Mouse (Mus musculus) NIH3T3 (cell line): ENCODE results near the gene Hist1h3i.
"Not testable (repeated sequence)": the region's sequence is repeated elsewhere in the genome, so short reads cannot be mapped to it uniquely, and the experiment has no call there.

ENCODE experiments used
- DNase-seq: peaks from one replicate; pipeline ENCODE4 v3.0.0-alpha.2; 2012; ENCODE audit warnings: low read depth

Hist1h3i gene

DNA sequence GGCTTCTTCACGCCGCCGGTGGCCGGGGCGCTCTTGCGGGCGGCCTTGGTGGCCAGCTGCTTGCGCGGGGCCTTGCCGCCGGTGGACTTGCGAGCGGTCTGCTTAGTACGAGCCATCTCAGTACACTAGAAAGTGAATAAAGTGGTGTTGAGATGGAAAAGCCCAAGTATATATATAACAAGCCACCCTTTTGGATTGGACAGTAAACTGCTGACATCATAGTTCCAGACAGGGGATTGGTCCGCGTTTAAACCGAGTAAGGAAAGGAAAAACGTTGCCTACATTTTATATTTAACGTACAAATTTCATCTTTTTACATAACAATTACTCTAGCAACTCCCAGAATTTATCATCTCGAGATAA, at the start of gene Hist1h3i:
Gene Hist1h3i, minus strand, starts transcription at position 116 of the 363 bp plus-strand sequence.
- peak; percentile 84 for DNase-seq

DNA sequence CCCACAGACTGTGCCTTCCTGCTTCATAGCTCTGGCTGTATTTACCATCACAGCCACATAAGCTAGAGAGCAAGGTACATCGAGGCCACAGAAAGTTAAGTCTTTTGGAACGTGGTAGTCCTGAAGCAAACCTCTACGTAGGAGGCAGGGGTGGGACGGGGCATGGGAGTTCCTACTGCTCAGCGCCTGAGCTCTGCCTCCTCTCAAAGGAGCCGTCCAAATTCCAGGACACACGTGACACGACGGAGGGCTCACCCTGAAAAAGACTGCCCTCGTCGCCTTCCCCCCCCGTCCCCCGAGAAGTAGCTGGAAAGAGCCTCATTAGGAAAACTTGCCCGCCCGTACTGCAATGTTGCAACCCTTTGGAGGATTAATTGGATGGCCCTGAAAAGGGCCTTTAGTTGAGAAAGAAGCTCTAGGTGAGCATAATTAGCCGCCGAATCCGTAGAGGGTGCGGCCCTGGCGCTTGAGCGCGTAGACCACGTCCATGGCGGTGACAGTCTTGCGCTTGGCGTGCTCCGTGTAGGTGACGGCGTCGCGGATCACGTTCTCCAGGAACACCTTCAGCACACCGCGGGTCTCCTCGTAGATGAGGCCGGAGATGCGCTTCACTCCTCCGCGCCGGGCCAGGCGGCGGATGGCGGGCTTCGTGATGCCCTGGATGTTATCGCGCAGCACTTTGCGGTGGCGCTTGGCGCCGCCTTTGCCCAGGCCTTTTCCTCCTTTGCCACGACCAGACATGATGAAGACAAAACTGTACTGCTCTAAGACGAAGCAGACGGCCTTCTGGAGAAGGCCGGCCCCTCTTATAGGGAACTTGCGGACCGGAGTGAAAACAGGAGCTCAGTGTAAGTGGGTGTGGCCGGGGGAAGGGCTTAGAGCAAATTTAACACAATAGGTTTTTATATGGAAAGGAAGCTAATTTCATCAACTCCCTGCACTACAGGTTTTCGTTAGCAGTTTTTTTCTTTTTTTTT, 48.5 kb upstream of the Hist1h3i start, which contains the start of gene Hist1h4n:
Gene Hist1h4n, minus strand, starts transcription at position 779 of the 977 bp plus-strand sequence.
- DNase-seq: not testable (repeated sequence)

DNA sequence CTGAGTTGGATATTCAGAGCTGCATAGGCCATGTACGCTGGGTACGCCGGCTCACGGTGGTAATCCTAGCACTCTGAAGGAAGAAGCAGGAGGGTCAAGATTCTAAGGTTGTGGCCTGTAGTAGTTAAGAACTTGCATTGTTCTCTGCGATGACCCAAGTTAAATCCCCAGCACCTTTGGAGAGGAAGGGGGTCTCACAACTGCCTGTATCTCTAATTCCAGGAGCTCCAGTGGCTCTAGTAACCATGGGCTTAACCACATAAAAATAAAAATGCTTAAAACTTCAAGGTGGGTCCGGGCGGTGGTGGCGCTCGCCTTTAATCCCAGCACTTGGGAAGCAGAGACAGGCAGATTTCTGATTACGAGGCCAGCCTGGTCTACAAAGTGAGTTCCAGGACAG, 47.2 kb upstream of the Hist1h3i start:
- DNase-seq: no peak

DNA sequence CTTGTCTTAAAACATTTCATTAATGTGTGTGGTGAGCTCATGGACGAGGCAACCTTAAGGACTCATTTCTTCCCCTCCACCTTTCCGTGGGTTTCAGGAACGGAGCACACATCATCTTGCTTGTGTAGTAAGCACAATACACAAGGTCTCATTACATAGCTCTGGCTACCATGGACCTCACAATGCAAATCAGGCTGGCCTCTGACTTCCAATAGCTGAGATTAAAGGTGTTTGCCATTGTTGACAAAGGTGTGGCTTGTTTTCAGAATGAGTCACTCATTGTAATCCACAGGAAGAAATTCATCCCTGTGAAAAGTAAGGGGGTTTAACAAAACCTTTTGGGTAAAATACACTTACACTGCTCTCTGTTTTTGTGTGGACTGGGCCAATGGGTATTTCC, 45.3 kb upstream of the Hist1h3i start:
- DNase-seq: no peak

DNA sequence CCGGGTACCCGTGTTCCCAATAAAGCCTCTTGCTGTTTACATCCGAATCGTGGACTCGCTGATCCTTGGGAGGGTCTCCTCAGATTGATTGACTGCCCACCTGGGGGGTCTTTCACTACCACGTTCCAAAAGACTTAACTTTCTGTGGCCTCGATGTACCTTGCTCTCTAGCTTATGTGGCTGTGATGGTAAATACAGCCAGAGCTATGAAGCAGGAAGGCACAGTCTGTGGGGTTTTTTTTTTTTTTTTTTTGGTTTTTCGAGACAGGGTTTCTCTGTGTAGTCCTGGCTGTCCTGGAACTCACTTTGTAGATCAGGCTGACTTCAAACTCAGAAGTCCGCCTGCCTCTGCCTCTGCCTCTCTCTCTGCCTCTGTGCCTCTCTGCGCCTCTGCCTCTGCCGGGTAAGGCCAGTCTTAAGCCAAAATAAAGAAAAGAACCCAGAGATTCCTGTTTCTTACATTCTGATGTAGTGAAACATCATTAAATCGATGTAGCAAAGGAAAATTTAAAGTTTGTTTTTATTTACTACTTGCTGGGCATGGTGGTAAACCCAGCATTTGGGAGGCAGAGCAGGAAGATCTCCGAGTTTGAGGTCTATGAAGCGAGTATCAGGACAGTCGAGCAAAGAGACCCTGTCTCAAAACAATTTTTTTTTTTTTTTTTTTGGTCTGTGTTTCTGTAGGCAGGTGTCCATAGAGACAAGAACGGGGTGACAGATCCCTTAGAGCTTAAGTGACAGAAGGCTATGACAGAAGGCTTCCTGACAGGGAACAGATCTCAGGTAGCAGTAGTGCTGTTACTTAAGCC, 37.1 kb upstream of the Hist1h3i start:
- DNase-seq: not testable (repeated sequence)

DNA sequence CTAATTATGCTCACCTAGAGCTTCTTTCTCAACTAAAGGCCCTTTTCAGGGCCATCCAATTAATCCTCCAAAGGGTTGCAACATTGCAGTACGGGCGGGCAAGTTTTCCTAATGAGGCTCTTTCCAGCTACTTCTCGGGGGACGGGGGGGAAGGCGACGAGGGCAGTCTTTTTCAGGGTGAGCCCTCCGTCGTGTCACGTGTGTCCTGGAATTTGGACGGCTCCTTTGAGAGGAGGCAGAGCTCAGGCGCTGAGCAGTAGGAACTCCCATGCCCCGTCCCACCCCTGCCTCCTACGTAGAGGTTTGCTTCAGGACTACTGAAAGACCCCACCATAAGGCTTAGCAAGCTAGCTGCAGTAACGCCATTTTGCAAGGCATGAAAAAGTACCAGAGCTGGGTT, 28.9 kb upstream of the Hist1h3i start:
- DNase-seq: not testable (repeated sequence)

DNA sequence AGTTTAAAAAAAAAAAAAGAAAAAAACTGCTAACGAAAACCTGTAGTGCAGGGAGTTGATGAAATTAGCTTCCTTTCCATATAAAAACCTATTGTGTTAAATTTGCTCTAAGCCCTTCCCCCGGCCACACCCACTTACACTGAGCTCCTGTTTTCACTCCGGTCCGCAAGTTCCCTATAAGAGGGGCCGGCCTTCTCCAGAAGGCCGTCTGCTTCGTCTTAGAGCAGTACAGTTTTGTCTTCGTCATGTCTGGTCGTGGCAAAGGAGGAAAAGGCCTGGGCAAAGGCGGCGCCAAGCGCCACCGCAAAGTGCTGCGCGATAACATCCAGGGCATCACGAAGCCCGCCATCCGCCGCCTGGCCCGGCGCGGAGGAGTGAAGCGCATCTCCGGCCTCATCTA, 28.4 kb upstream of the Hist1h3i start, which contains the start of gene Hist1h4m:
Gene Hist1h4m, plus strand, starts transcription at position 208 of the 400 bp plus-strand sequence.
- not testable (repeated sequence) for DNase-seq

DNA sequence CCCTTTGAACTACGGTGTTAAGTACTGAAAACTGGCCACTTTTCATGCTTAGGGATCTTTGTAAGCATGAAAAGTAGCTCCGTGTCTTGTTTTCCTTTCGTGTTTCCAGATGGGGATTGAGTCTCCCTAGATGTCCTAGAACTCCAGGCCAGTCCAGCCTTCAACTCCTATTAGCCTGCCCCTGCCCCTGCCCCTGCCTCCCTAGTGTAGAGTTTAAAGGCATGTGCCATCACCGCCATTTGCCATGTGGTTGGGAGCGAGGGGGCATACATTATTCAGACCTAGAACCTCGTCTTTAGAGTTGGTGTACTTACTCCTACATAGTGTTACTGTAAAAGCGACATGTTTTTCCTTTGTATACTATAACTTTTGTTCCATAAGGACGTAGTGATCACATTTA, 27.9 kb upstream of the Hist1h3i start:
- not testable (repeated sequence) for DNase-seq

DNA sequence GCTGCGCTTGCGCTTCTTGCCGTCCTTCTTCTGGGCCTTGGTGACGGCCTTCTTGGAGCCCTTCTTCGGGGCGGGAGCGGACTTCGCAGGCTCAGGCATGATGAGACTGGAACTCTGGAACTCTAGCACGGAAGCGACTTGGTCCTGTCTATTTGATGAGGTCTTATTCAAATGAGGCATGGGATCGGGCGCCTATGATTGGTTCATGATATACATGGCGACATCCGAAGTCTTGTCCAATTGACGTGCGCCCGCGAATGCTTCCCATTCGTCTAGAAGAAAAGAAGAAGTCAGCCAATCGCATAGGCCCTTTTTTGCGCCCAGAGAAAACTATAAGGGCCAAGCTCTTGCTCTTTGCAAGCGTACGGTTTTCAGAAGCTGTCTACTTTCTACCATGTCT, 26.9 kb upstream of the Hist1h3i start, which contains the start of the genes Hist1h2bq and Hist1h2ao:
Gene Hist1h2bq, minus strand, starts transcription at position 125 of the 400 bp plus-strand sequence.
Gene Hist1h2ao, plus strand, starts transcription at position 393 of the 400 bp plus-strand sequence.
- not testable (repeated sequence) for DNase-seq

DNA sequence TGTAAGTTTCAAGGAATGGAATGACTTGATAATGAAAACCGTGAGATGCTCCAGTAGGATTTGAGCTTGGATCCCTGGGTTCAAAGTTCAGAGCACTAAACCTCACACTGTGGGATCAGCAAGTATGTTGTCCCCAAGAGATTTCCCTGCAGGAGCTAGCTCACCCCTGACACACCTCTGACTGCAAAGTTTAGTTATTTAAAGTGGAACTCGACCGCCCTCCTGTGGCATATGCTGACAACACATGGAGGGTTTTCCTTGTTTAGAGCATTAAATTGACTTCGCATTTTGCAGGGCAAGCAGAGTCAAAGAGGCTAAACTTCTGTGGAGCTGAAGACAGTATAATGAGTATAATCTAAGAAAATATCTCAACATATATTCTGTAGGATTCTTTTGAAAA, 19.9 kb upstream of the Hist1h3i start:
- not testable (repeated sequence) for DNase-seq

DNA sequence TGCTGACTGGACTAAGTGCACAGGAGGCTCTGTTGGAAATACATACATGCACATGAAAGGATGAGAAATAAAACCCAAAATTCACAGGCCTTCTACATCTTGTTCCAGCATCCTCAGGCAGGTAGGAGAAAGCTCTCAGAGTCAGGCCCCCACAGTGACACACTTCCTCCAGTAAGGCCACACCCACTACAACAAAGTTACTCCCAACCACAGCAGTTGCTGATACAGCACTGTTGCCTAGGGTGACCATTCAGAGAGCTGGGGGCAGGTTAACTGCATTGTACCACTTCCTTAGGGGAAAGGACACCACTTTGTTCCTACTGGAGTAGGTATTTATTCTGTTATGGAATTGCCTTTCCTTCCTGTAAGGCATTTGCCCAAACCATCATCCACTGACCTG, 14.0 kb upstream of the Hist1h3i start:
- not testable (repeated sequence) for DNase-seq

DNA sequence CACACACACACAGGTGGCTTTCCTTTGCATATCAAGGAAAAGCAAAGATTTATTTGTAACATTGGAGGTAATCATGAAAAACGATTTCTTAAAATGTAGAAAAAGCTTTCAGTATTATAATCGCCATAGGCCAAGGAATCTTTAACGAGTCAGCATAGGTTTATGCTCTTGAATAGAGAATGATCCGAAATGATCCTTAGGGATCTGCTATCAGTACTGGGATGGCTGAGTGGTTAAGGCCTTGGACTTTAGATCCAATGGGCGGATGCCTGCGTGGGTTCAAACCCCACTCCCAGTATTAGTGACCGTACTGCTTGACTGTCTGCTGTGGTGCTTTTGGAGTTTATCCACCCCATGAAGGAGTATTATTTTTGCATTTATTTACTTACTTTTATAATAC, 12.4 kb upstream of the Hist1h3i start:
- DNase-seq: no peak

DNA sequence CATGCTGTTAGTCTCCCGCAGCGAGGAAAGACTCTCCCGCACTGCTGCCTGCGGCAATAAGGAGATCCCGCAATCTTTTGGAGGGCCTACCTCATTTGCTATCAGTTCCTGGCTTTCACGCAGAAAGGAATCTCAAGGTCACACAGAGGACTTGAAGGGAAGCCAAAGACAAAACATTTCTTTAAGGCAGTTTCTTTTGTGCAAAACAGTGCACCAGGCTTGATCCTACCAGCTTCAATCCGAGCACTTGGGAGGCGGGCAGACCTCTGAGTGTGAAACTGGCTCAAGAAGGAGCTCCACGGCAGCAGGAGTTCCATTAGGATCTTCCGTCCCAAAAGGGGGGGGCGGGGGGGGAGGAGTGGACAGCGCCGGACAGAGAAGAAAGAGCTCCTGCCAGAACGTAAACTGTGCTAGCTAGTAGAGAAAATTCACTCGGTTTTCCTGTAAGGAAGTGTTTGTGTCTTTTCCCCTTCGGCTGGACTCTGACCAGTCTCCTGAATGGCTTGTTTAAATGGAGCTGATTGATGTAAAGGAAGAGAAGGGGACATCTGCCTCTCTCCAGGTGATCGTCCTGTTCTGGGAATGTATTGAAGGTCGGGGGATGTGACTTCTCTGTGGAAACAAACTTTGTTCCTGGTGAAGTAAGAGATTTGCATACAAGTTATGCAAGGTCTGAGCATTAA, 7.6 kb upstream of the Hist1h3i start:
- no peak for DNase-seq

DNA sequence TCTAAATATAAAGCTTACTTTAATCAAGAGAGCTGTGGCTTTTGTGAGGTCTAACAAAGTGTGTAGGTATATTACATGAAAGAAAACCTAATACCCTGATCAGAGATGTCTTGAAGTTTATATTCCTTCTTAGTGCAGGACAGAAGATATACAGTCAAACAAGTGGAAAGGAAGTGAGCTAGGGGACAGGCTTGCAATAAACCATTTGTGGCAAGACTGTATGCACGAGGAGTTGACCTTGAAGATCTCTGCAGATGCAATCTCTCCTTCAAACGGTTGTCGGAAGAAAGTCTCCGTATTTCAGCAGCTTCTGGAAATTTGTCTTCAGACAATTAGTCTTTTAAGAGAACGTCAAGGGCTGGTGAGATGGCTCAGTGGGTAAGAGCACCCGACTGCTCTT, 6.8 kb upstream of the Hist1h3i start:
- no peak for DNase-seq

DNA sequence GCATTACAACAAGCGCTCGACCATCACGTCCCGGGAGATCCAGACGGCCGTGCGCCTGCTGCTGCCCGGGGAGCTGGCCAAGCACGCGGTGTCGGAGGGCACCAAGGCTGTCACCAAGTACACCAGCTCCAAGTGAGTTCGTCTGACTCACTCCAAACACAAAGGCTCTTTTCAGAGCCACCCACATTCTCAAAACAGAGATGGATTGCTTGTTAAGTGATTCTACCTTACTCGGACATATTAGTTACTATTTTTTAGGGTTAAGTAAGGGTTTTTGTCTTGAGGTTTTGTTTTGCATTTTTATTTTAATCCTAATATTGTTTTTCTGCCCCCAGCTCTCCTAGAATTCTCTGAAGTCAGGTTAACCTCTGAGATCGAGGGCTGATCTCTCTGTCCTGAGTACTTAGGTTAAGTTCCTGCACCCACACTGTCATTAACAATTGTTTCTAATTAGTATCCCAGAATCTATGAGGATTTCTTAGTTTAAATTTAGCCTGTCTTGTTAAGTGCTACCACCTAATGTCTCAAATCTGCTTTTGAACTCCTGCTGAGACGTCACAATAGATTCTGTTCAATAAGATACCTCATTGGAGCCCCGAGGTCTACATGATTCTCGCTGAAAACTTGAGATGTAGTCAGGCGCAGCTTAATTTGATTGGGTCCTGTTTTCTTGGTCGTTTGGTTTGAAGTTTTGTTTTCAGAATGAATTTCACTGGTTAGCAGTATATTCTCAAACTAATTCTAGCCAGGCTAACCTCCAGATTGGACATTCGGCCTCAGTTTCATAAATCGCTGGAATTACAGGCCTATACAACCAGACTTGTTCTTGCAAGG, 4.8 kb upstream of the Hist1h3i start:
- no peak for DNase-seq

DNA sequence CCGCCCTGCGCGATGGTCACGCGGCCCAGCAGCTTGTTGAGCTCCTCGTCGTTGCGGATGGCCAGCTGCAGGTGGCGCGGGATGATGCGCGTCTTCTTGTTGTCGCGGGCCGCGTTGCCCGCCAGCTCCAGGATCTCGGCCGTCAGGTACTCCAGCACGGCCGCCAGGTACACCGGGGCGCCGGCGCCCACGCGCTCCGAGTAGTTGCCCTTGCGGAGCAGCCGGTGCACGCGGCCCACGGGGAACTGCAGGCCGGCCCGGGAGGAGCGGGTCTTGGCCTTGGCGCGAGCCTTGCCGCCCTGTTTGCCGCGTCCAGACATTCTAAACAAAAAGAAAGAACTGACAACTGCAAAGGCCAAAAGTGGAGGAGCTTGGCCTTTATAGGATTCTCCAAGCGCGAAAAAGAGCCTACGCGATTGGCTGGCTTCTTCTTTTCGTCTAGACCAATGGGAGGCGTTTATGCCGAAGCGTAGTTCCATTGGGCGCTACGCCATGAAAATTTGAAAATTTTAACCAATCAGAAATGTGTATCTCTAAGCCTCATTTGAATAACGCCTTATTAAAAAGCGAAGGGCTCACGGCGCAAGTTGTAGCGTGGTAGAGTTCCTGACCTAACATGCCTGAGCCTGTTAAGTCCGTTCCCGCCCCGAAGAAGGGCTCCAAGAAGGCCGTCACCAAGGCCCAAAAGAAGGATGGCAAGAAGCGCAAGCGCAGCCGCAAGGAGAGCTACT, 3.9 kb upstream of the Hist1h3i start, which contains the start of the genes Hist1h2an and Hist1h2bp:
Gene Hist1h2an, minus strand, starts transcription at position 320 of the 731 bp plus-strand sequence.
Gene Hist1h2bp, plus strand, starts transcription at position 563 of the 731 bp plus-strand sequence.
- DNase-seq: peak; percentile 97

DNA sequence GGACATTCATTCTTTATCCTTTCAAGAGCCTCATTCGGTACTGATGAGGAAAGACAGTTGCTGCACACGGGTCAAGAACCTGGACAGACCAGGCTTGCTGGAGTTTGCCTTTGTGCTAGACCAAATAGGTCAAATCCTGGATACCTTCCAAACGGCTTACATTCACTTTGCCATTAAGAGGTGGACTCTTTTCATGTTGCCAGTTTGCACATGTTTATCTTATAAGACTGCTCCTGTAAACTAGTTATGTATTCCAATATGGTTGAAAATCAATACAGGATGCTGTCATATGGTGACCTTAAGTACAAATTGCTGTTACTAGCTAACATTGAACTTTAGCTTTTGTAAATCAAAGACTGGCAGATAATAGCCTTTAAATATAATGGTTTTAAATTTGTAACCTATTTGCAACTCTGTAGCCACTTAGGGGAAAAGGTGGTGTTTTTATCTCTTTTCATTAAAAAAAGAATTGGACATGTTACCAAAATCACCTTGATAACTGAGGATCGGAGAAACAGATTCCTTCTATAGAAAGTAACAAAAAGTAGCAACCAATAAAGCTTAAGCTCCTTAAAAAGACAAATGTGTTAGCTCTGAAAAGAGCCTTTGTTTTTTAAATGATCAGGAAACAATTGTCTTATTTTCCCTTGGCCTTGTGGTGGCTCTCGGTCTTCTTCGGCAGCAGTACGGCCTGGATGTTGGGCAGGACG, 3.2 kb upstream of the Hist1h3i start:
- DNase-seq: peak; percentile 56

DNA sequence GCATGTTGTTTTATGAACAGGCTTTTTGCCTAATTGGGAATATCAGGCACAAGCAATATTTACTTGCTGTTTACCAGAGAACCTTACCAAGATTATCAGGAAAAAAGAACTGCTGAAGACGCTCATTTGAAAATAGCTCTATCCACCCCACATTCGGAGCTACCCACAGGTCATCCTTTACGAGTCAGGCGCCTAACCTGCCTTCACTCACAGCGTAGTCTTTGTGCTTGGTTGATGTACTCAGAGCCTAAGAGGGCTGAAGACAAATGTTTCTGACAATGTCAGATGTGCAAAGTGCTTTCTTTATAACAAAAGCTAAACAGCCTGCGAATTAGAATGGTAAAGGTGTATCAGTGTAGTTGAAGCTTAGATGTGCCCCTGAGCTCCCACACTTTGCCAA, 1.1 kb upstream of the Hist1h3i start:
- no peak for DNase-seq

DNA sequence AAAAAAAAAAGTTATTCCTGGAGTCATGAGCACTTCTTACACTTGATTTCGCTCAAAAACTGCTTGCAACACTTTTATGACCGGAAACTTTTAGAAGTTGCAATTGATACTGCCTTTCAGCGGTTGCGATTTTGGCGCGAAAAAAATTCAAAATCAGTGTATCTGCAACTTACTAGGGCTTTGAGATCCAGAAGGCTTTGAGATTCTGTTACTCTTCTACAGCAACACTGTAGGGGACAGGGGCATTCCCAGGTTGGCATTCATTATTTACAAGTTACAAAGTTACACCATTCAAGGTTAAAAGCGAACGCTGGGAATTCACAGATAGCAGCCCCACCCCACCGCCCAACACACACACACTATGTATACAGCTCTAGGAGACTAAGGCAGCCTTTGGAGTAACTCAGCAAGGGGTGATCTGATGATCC, 578 bp upstream of the Hist1h3i start:
- peak; percentile 47 for DNase-seq
